Mouse (Mus musculus) spleen, adult 2 months (tissue): ENCODE results near the gene Baiap2l1. TPM values are rescaled to one million over a fixed set of nuclear protein-coding genes. Genes with fewer than 3 reads are reported as not detected.

Source experiments
- DNase-seq, 2 experiments: peaks; one replicate each; pipeline versions ENCODE4 v3.0.0 to v3.0.0-alpha.2; 2012 to 2021; ENCODE audit warnings: low spot score in 2 of 2, low read depth in 1 of 2
- H3K27ac ChIP-seq: fragments of 200-500 bp; 2 replicates; pipeline ENCODE4 v1.5.1; 2012; ENCODE audit warnings: low read length, inconsistent platforms; ENCODE audit not compliant: insufficient read depth
- H3K27me3 ChIP-seq: fragments of 200-500 bp; 2 replicates; pipeline ENCODE4 v1.6.1; 2012; ENCODE audit warnings: mild to moderate bottlenecking, moderate library complexity, low read length, inconsistent platforms; ENCODE audit not compliant: control insufficient read depth, insufficient read depth
- H3K36me3 ChIP-seq: fragments of 200-500 bp; 2 replicates; pipeline ENCODE4 v1.6.1; 2012; ENCODE audit warnings: mild to moderate bottlenecking, low read length, inconsistent platforms; ENCODE audit not compliant: control insufficient read depth, insufficient read depth
- H3K4me1 ChIP-seq: fragments of 200-500 bp; 2 replicates; pipeline ENCODE4 v1.6.1; 2011; ENCODE audit warnings: inconsistent platforms; ENCODE audit not compliant: control insufficient read depth, insufficient read depth, insufficient read length
- H3K4me3 ChIP-seq: fragments of 200-500 bp; 2 replicates; pipeline ENCODE4 v1.5.1; 2011; ENCODE audit warnings: mild to moderate bottlenecking, inconsistent platforms; ENCODE audit not compliant: insufficient read depth, insufficient read length; ENCODE audit errors: extremely low read depth
- CTCF ChIP-seq: fragments of 200-500 bp; IDR thresholded peaks from 2 replicates; pipeline ENCODE4 v1.5.1; 2011; ENCODE audit warnings: mild to moderate bottlenecking, inconsistent platforms; ENCODE audit not compliant: insufficient read depth, insufficient read length, insufficient replicate concordance; ENCODE audit errors: extremely low read depth
- POLR2A ChIP-seq: fragments of 200-500 bp; IDR thresholded peaks from 2 replicates; pipeline ENCODE4 v1.6.1; 2011; ENCODE audit warnings: low read depth, low read length, inconsistent platforms
- whole genome bisulfite sequencing: fragments of 180-500 bp; shearing (Covaris S2); methylation state at CpG from one replicate; pipeline ENCODE4 v1.1.7; 2018; 5-methylcytosine and 5-hydroxymethylcytosine counted together
- polyA plus RNA-seq: library from polyadenylated mRNA; depleted of rRNA; stranded (reverse); fragments of >200 nt; gene quantifications from 2 replicates; pipeline ENCODE4 v1.2.3, GENCODE M21; 2012

The Baiap2l1 gene
- polyA plus RNA-seq, 1 experiment: 0.22 TPM

DNA sequence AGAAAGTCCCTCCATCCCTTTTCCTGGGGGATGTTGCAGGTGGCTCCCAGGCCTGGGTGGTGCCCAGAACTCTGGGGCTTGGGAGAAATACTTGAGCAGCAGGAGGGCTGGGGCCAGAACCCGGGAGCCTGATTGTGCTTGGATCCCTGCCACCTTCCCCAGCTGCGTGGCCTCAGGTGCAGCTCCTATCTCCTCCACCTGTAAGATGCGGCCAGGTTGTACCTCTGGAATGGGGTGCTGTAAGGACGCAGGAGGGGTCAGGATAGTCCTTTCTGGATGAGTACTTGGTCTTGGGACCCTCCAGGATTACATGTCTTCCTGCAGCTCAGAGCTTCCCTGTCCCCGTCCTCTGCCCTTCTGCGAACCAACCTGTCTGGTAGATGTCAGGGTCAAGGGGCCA is 98.7 kb downstream of the Baiap2l1 start:
- TF ChIP-seq POLR2A (no peak), CTCF (no peak)
- Histone ChIP-seq H3K4me3 (no peak overlapping the region), H3K27ac (no peak overlapping the region), H3K27me3 (no peaks in the 10 kb centered on the region), H3K4me1 (peaks cover 11% of the 10 kb centered on the region; the same call in 1 of the 2 replicates), H3K36me3 (no peaks in the 10 kb centered on the region; the same call in 1 of the 2 replicates)
- WGBS: 89% methylated on average over 6 of the region's 6 CpGs
- no peak for DNase-seq

DNA sequence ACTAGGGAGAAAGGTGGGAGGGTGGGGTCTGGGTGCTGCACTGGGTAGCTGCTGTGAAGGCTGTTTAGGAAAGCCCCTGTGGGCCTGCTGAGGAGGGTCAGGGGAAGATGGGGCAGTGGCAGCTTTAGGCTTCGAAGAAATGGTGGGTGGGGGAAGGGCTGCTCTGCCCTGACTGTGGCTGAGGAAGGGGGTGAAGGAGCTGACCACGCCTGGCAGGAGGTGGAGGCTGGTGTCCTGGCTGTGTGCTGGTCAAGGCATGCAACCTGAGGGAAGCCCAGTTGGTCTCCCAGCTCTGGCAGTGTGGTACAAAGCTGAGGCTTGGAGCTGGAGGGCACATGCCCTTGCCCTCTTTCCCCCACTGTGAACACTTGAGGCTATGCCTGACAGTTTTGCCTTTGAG is 99.2 kb downstream of the Baiap2l1 start:
- peaks cover 13% of the 10 kb centered on the region; the same call in 1 of the 2 replicates for H3K4me1 ChIP-seq
- no peak for TF ChIP-seq POLR2A
- no peak for TF ChIP-seq CTCF
- WGBS: 72% methylated on average over 2 of the region's 2 CpGs
- H3K27me3 ChIP-seq: no peaks in the 10 kb centered on the region
- H3K36me3 ChIP-seq: no peaks in the 10 kb centered on the region; the same call in 1 of the 2 replicates
- no peak overlapping the region for H3K27ac ChIP-seq
- no peak for DNase-seq
- H3K4me3 ChIP-seq: no peak overlapping the region

DNA sequence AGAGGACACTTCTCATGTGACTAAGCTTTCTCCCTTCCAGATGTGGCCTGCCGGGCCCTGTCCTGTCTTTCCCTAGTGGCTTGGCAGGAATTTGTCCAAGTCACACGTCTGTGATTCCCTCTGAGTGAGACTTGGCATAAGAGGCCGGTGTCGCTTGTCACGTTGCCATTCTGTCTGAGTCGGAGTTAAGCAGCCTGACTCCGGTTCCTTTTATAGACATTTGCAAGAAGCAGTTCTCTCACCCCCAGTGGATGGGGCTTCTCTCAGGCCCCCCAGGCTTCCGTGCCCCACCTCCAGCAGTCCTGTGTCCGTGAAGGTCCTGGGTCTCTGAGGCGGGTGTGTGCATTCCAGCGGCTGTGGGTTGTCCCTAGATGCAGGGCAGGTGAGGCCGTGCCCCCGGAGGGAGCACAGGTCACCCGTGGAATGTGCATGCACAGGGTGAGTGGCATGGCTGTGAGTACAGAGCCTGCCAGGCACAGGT is 99.7 kb downstream of the Baiap2l1 start:
- Histone ChIP-seq H3K27me3 (no peaks in the 10 kb centered on the region), H3K4me3 (no peak overlapping the region), H3K4me1 (peaks cover 13% of the 10 kb centered on the region; the same call in 1 of the 2 replicates), H3K27ac (no peak overlapping the region), H3K36me3 (no peaks in the 10 kb centered on the region; the same call in 1 of the 2 replicates)
- DNase-seq: no peak
- 88% methylated on average over 14 of the region's 14 CpGs for WGBS
- TF ChIP-seq POLR2A: no peak
- TF ChIP-seq CTCF: no peak

DNA sequence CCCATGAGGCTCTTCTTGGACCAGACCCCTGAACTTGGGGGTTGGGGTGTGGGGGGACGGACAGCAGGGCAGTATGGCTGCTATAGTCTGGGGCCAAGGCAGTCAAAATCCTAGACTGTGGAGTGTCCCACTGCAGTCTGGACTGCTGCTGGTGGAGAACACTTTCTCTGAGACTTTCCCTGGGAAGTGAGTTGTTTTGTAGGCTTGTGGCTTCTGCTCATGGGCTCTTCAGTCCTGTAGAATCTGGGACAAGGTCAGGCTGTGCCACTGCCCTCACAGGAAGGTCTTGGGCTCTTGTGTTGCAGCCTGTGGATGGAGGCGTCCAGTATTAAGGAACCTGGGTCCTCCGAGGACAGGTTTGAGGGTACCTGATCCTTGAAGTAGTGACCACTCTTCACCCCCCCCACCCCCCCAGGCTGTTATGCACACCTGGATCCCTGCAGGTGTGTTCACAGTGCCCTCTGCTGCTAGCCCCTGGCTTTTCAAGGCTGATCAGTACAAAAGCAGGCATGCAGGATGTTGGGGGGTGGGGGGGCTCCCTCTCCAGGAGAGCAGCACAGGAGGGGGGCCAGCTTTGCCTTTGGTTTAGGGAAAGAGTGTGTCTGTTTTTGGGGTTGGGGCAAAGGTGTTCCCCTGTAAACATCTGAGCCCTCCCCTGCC is 100.3 kb downstream of the Baiap2l1 start:
- peaks cover 13% of the 10 kb centered on the region; the same call in 1 of the 2 replicates for H3K4me1 ChIP-seq
- no peaks in the 10 kb centered on the region; the same call in 1 of the 2 replicates for H3K36me3 ChIP-seq
- no peak overlapping the region for H3K4me3 ChIP-seq
- TF ChIP-seq CTCF: no peak
- TF ChIP-seq POLR2A: no peak
- DNase-seq: no peak
- H3K27me3 ChIP-seq: no peaks in the 10 kb centered on the region
- H3K27ac ChIP-seq: no peak overlapping the region
- 87% methylated on average over 3 of the region's 3 CpGs for WGBS

DNA sequence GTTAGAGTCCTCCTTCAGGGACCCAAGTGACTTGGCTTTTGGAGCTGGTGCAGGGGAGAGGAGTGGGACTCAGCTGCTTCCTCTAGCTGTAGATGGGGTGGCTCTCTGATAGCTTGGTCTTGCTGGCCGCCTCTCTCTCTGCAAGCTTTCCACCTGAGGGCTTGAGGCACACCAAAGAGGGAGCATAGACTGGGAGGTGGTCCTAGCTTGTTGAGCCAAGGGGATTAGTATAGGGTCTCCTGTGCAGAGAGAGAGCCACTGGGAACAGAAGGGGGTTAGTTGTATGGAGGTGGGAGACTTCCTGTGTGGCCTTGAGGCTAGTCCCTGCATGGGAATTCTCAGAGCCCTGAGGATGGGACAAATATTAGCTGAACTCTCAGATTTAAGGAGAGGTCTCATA is 101.0 kb downstream of the Baiap2l1 start:
- WGBS: 76% methylated on average over 1 of the region's 1 CpGs
- TF ChIP-seq POLR2A (no peak), CTCF (no peak)
- Histone ChIP-seq H3K4me3 (peak overlapping the region; percentile 72; the same call in 1 of the 2 replicates), H3K4me1 (peaks cover 19% of the 10 kb centered on the region; the same call in 1 of the 2 replicates), H3K36me3 (no peaks in the 10 kb centered on the region; the same call in 1 of the 2 replicates), H3K27me3 (no peaks in the 10 kb centered on the region), H3K27ac (peak overlapping the region; percentile 40)
- no peak for DNase-seq

DNA sequence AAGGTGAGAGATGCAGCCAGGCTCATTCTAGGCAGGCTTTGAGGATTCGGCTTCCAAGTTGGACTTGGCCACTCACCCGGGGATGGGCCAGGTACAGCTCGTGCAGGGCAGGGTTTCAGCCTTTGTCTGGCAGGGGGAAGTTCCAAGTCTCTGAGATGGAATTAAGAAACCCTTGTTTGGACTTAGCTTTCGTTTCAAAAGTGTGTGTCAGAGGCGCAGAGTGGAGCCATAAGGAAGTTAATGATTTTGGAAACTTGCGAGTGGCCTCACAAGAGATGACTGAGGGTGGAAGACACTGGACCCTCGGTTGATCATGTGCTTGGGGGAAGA is 101.4 kb downstream of the Baiap2l1 start:
- DNase-seq: no peak
- H3K4me3 ChIP-seq: peak overlapping the region; percentile 72; the same call in 1 of the 2 replicates
- 24% methylated on average over 7 of the region's 7 CpGs for WGBS
- H3K4me1 ChIP-seq: peaks cover 23% of the 10 kb centered on the region; the same call in 1 of the 2 replicates
- H3K36me3 ChIP-seq: no peaks in the 10 kb centered on the region
- TF ChIP-seq POLR2A (no peak), CTCF (no peak)
- no peaks in the 10 kb centered on the region for H3K27me3 ChIP-seq
- H3K27ac ChIP-seq: peak overlapping the region; percentile 40
